Mouse (Mus musculus) retina, postnatal 7 days (tissue): ENCODE results near the gene Sh3bgr.

Experiments
- DNase-seq: peaks from one replicate; pipeline ENCODE4 v3.0.0-alpha.2; 2012; ENCODE audit warnings: low read depth, low spot score

Sh3bgr gene

GRCm38 (mm10) chr16:96199913-96200701, at the start of gene Sh3bgr:
TSS of gene Sh3bgr (plus strand) at chr16:96200450.
- DNase-seq = peak; percentile 14

GRCm38 (mm10) chr16:96150995-96151394, 49.3 kb upstream of the Sh3bgr start:
- DNase-seq = no peak

GRCm38 (mm10) chr16:96151551-96151950, 48.7 kb upstream of the Sh3bgr start:
- peak; percentile 57 for DNase-seq

- no peak for DNase-seq
These were observed 45.8 kb upstream of the Sh3bgr start for GRCm38 (mm10) chr16:96154476-96154875.

GRCm38 (mm10) chr16:96156019-96156418, 44.2 kb upstream of the Sh3bgr start:
- no peak for DNase-seq

GRCm38 (mm10) chr16:96157171-96157570, 43.1 kb upstream of the Sh3bgr start:
- no peak for DNase-seq

GRCm38 (mm10) chr16:96158511-96159080, 41.7 kb upstream of the Sh3bgr start:
- DNase-seq = no peak

GRCm38 (mm10) chr16:96159091-96159731, 41.0 kb upstream of the Sh3bgr start:
- DNase-seq = peak; percentile 36

- no peak for DNase-seq
These were observed 40.4 kb upstream of the Sh3bgr start for GRCm38 (mm10) chr16:96159794-96160346.

- DNase-seq = no peak
These were observed 39.3 kb upstream of the Sh3bgr start for GRCm38 (mm10) chr16:96160927-96161326.

GRCm38 (mm10) chr16:96161336-96161735, 38.9 kb upstream of the Sh3bgr start:
- DNase-seq = no peak

- DNase-seq = no peak
These were observed 34.5 kb upstream of the Sh3bgr start for GRCm38 (mm10) chr16:96165723-96166264.

GRCm38 (mm10) chr16:96168837-96169236, 31.4 kb upstream of the Sh3bgr start:
- DNase-seq = no peak

GRCm38 (mm10) chr16:96173648-96174047, 26.6 kb upstream of the Sh3bgr start:
- no peak for DNase-seq

- no peak for DNase-seq
These were observed 24.9 kb upstream of the Sh3bgr start for GRCm38 (mm10) chr16:96175399-96175798.

GRCm38 (mm10) chr16:96179156-96179555, 21.1 kb upstream of the Sh3bgr start:
- no peak for DNase-seq

- no peak for DNase-seq
These were observed 12.6 kb upstream of the Sh3bgr start for GRCm38 (mm10) chr16:96187619-96188018.

GRCm38 (mm10) chr16:96191531-96192506, 8.4 kb upstream of the Sh3bgr start, which contains the start of gene Lca5l:
TSS of gene Lca5l (minus strand) at chr16:96192271.
- peak; percentile 99 for DNase-seq

- DNase-seq = no peak
These were observed 415 bp downstream of the Sh3bgr start for GRCm38 (mm10) chr16:96200702-96201028.

GRCm38 (mm10) chr16:96201485-96202232, 1.4 kb downstream of the Sh3bgr start:
- DNase-seq = no peak
